Mouse (Mus musculus): ENCODE measurements at regions not wholly inside any gene's neighbourhood (a gene's known extent, or its start where the extent isn't known, plus 50 kb on each side); places are given as distances from the start of the nearest gene placed in this dataset.
A peak's percentile ranks its signal among the peaks of the same experiment; 100 is the strongest.
"Not testable (repeated sequence)": the region's sequence is repeated elsewhere in the genome, so short reads cannot be mapped to it uniquely, and the experiment has no call there.

DNA sequence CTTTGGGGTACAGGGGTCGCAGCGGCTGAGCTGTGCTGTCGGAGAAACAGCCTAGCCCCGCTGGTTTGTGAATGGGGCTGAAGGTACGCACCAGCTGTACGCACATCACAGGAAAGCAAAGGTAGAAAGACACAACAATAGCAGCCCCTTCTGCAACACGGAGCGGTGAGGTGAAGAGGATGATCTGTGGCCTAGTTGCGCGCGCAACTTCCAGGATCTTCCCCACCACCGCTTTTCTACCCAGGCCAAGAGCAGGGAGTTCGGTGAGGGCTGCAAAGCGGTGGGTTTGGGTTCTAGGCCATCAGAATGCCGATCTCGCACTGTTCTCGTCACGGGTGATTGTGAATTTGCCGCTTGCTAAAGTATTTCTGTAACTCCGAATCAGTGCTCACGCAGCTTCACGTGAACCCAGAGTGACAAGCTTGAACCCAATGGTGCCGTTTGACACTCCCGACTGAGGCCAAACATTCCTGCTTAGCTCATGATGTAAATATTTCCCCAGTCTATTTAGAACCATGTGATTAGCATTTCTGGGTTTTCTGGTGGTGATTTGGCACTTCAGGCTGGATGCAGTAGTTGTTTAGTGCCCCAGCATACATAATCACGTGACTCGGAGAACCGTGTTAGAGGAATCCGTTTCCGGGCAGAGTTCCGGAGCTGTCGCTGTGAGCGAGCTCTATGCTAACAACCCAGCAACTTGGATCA is 54.7 kb downstream of the Cryaa start:
- DNase-seq: no peak

GRCm38 (mm10) chr17:31734521-31734920 is 56.9 kb downstream of the Cryaa start:
- no peak for DNase-seq

- DNase-seq: no peak
These were observed 59.1 kb downstream of the Cryaa start for GRCm38 (mm10) chr17:31736716-31737115.

DNA sequence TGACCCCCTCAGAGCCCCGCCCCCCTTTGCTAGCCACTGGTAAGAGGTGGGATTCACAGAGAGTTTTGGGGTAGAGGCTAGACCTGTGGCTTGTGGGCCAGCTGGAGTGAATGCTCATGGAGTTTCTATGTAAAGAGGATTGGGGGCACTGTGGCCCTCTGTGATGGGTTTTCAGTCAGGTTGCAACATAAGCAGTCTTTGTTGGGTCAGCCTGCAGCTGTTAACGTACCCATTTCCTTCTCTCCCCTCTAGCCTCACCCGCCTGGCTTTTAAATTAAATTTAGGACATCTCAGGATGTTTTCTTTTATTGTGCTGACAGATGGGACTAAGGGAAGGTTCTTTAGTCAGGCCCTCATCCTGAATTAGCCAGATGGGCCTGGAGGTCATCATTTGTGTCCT is 60.6 kb downstream of the Cryaa start:
- DNase-seq: no peak

- no peak for DNase-seq
These were observed 62.0 kb downstream of the Cryaa start for GRCm38 (mm10) chr17:31739586-31739985.

DNA sequence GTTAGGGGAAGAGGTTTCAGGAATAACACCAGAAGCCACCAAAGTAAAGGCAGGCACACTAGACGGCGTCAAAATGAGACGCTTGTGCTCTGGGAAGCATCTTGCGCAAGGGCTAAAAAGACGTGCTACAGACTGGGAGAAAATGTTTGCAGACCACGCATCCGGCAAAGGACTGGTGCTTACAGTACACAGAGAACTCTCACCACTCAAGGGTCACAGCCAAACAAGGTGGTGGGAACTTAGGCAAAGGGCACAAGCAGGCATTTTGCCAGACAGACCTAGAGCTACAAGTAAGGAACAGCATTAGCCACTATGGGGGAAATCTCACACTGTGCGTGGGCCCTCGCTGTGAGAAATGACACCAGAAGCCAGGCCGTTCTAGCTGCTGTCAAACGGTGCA is 62.5 kb downstream of the Cryaa start:
- no peak for DNase-seq

DNA sequence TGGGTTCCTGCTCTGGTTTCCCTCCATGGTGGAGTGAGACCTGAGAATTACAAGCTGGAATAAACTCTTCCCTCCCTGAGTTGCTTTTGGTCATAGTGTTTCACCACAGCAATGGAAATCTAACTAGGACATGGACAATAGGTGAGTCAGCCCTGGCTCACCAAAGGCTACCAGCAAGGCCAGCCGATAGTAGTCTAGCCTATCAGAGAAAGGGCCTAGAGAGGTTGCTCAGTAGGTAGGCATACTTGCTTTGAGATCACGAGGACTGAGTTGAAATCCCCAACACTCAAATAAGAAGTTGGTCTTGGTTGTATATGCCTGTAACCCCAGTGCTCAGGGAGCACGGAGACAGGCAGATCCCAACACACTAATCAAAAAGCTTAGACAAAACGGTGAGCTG is 66.0 kb downstream of the Cryaa start:
- no peak for DNase-seq

DNA sequence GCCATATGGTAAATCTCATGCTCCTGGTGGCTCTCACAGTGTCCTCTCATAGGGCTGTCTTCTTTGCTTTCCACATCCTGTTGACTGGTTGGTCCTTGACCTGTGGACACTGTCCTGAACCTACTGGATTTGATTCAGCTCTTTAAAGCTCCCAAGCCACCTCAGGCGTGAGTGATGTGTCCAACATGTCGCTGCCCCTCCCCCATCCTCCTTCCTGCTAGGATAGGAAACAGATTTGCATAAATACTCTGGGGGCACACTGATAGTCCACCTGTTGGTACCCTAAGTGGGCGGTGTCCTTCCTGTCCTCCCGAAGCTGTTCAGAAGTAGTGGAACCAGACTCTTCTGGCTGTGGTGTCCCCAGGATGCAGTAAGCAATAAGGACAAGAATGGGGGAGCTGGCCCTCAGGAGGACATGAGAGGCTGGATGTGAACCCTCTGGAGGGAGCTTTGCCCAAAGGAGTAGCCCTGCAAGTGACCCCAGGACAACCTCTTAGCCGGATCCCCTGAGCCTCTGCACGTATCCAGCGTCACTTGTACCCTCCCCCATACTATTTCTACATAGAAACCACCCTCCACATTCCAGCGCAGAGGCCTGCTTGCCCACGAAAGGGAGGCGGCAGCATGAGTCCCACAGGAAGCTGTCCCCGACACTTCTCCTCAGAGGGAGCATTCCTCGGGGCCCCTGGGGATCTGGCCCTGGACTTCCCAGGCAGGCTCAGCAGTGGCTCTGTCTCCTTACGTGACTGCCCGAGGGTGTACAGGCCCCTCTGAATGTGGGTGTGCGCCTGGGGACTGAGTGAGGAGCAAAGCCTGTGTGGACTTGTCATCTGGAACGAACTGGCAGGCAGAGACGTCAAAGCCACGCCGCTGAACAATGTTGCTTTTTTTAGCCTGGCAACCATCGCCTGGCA is 68.8 kb downstream of the Cryaa start:
- DNase-seq: no peak

DNA sequence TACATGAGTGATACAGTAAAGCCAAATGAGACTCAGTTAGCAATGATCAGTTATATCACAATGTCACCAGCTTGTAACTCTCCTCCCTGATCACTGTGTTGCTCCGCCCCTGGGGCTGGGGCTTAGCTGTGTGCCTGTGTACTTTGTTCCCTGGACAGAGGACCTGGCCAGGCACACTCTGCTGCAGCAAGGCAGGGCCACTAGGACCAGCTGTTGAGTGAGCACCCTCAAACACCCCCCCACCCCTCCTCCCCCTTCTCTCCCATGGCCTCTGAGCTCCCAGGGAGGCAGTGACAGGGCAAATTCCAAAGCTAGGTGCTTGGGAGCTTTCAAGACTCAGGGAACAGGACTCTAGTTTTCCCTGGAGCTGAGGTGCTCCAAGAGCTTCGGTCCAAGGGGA is 70.0 kb downstream of the Cryaa start:
- no peak for DNase-seq

DNA sequence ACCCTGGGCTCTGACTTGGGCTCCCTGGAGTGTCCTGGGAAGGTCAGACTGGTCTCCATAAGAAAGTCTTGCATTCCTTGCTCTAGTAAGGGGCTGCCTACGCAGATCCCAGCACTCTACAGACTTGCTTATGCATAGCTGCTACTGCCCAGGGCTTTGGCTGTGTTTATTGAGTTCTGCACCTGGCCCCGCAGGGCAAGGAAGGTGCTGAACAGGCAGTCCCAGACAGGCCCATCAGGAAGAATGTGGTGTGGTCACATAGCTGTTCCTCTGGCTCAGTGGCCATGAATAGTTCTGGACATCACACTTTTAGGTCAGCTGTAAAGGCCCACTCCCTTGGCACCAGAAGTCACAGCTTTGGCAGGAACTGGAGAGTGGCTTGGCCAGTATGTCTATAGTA is 70.6 kb downstream of the Cryaa start:
- no peak for DNase-seq

DNA sequence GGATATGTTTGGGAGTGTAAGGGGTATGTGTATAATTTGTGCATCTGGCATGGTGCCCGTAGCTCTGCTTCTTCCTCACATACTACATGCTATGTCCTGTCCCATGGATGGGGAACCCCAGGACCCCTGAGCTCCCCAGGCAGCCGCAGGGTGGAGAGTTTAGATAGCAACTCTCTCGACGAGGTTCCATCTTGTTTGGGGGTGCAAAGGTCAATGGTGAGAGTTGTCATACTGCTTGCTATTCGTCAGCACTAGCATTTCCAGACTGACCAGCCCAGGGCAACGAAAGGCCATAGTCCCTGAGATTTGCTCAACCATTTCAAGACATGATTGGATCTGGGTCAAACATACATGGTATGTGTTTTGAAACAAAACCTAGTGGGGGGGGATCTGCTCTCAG is 71.4 kb downstream of the Cryaa start:
- DNase-seq: no peak

- no peak for DNase-seq
These were observed 73.7 kb downstream of the Cryaa start for GRCm38 (mm10) chr17:31751262-31751661.

DNA sequence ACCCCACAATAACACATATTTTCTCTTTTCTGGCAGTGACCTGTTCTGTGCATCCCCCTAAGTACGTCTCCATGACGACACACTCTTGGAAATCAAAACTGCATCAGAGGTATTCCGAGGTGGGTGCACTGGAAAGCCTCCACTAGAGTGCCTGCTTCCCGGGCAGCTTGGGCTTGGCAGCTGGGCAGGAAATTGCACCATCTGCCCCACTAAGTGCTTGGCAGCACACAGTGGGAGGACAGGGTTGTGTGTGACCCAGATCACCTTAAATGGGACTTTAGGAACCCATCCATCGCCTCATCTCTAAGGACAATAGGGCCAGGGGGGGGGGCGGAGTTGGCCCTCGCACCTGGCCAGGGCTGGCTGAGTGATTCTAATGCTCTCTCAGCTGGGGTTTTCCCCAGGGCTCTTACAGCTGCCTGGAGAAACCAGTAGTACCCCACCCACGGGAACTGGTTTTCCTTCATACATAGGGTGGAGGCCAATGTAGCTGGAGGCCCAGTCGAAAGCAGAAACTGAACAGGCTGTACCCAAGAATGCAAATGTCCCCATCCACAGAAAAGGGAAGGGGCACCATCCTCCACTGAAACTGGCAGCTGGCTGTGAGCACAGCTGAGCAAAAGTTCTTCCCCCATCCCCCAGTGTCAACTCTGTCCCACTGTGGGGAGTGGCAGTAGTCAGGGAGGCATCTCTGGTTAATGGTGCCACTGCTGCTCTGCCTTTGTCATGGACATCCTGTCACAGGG is 75.7 kb downstream of the Cryaa start:
- DNase-seq: no peak

DNA sequence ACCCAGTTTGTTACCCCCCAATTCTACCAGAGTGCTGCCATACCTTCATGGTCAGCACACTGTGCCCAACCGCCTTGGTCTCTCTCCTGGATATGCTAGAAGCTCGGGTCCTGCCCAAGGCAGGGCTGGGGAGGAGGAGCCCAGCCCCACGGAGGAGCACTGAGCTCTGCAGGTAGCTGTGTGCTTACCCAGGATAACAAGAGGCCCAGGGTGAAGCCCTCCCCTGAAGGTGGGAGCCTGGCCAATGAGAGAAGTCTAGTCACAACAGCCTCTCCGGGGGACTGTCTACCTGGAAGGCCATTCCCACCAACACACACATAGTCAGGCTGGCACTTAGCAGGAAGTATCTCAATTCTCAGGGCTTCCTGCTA is 76.2 kb downstream of the Cryaa start:
- no peak for DNase-seq

GRCm38 (mm10) chr17:31760465-31760864 is 82.9 kb downstream of the Cryaa start:
- DNase-seq: no peak

- no peak for DNase-seq
These were observed 85.5 kb downstream of the Cryaa start for GRCm38 (mm10) chr17:31763078-31763477.

- peak; percentile 84 to 86 for DNase-seq
These were observed 88.6 kb downstream of the Sik1 start for GRCm38 (mm10) chr17:31766779-31767697.

DNA sequence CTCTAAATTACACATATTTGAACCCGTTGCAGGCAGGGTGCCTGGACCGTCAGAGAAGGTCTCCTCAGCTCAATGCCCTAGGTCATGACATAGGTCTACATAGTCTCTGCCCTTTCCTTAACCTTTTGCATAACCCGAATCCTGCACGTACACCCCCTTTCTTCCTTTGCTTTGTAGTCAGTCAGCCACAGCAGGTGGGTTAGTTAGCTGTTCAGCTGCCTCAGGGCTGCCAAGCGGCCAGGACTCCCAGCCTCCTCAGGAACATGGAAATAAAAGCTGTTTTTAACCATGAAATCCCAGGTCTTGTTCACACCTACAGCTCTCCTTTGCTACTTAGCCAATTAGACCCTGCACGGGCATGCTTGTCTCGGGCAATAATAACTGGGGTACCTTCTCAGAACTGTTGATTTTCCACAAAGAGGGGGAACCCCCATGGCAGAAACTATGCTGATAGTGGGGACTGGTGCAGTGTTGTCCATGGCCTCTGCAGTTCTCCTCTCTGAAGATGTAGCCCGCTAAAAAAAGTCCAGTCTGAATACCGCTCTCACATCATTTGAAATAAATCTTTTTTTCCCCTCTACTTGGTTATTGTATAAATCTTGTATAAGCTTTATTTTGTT is 83.3 kb downstream of the Sik1 start:
- no peak for DNase-seq

- DNase-seq: not testable (repeated sequence)
These were observed 81.7 kb downstream of the Sik1 start for GRCm38 (mm10) chr17:31773882-31774281.

GRCm38 (mm10) chr17:31775037-31775436 is 80.6 kb downstream of the Sik1 start:
- DNase-seq: no peak

GRCm38 (mm10) chr17:31775966-31776365 is 79.6 kb downstream of the Sik1 start:
- DNase-seq: no peak
